Mouse (Mus musculus) left cerebral cortex, adult 9 months (tissue): ENCODE data around the gene Art4.

Source experiments
- DNase-seq, 2 experiments: peaks; one replicate each; pipeline ENCODE4 v3.0.0; 2022; ENCODE audit warnings: low spot score in 2 of 2

The Art4 gene

GRCm38 (mm10) chr6:136866150-136866549 is 8.6 kb upstream of the Art4 start:
- DNase-seq, result no peak

- DNase-seq, result no peak
Observed at GRCm38 (mm10) chr6:136865360-136865759, 7.8 kb upstream of the Art4 start.

GRCm38 (mm10) chr6:136861020-136861419 is 3.5 kb upstream of the Art4 start:
- DNase-seq, result peak in 1 of 2 experiments; percentile 44

- DNase-seq, result no peak
Observed at GRCm38 (mm10) chr6:136858420-136858819, 887 bp upstream of the Art4 start.

GRCm38 (mm10) chr6:136857873-136858260 is 334 bp upstream of the Art4 start:
- no peak for DNase-seq

- DNase-seq, result no peak
Observed at GRCm38 (mm10) chr6:136856071-136856636, 1.4 kb downstream of the Art4 start.

- DNase-seq, result no peak
Observed at GRCm38 (mm10) chr6:136855183-136855582, 2.4 kb downstream of the Art4 start.

GRCm38 (mm10) chr6:136854361-136854781 is 3.2 kb downstream of the Art4 start:
- no peak for DNase-seq

- no peak for DNase-seq
Observed at GRCm38 (mm10) chr6:136852762-136853161, 4.8 kb downstream of the Art4 start.

GRCm38 (mm10) chr6:136852348-136852747 is 5.2 kb downstream of the Art4 start:
- no peak for DNase-seq

- DNase-seq, result no peak
Observed at GRCm38 (mm10) chr6:136850267-136850666, 7.3 kb downstream of the Art4 start.

- DNase-seq, result no peak
Observed at GRCm38 (mm10) chr6:136848971-136849370, 8.6 kb downstream of the Art4 start.

- DNase-seq, result no peak
Observed at GRCm38 (mm10) chr6:136848399-136848798, 9.1 kb downstream of the Art4 start.

- peak in 1 of 2 experiments; percentile 49 for DNase-seq
Observed at GRCm38 (mm10) chr6:136847790-136848189, 9.7 kb downstream of the Art4 start.

- DNase-seq, result no peak
Observed at GRCm38 (mm10) chr6:136847267-136847666, 10.3 kb downstream of the Art4 start.

- DNase-seq, result no peak
Observed at GRCm38 (mm10) chr6:136845706-136846480, 11.6 kb downstream of the Art4 start.

- DNase-seq, result no peak
Observed at GRCm38 (mm10) chr6:136844903-136845302, 12.6 kb downstream of the Art4 start.

- no peak for DNase-seq
Observed at GRCm38 (mm10) chr6:136837323-136837722, 20.2 kb downstream of the Art4 start.

GRCm38 (mm10) chr6:136835352-136835751 is 22.2 kb downstream of the Art4 start, which contains the start of gene Smco3:
Gene Smco3, minus strand, starts transcription at chr6:136835452.
- DNase-seq, result no peak

GRCm38 (mm10) chr6:136831712-136832111 is 25.8 kb downstream of the Art4 start:
- DNase-seq, result no peak

- DNase-seq, result no peak
Observed at GRCm38 (mm10) chr6:136828681-136829080, 28.9 kb downstream of the Art4 start.

- peak; percentile 98 for DNase-seq
Observed at GRCm38 (mm10) chr6:136827881-136828561, 29.5 kb downstream of the Art4 start, which contains the start of gene Wbp11. Gene Wbp11, minus strand, starts transcription at chr6:136828233.

- no peak for DNase-seq
Observed at GRCm38 (mm10) chr6:136827516-136827880, 30.0 kb downstream of the Art4 start, which contains the start of gene BC049715. Gene BC049715, plus strand, starts transcription at chr6:136827626.
